In the genomic region with DNA sequence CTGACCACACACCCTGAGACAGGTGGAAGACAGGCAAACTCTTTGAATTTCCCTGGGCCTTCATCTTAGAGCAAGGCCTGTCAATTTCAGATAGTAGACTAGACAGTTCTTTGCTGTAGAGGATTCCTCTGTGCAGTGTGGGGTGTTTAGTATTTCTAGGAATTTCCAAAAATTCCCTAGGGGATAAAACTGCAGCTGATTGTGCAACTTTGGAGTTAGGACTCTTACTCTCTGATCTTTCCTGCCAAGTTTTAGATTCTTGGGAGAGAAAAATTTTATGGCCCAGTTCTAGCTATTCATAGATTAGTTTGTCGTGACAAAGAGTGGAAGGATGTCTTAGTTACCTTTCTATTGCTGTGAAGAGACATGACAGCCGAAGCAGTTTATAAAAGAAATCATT, we compare ENCODE assay signal across 23 mouse cellular contexts. TPM values are rescaled to one million over a fixed set of nuclear protein-coding genes. Genes with fewer than 3 reads are reported as not detected.
DNase-seq lines count a peak whose midpoint lies in the region; ATAC-seq and TF ChIP-seq lines count a peak whose summit lies in the region.
"Had no signal": no experiment of that assay in that cellular context is flagged by ENCODE, and none has a peak within 500 bp of the region (broad histone marks: within the 10 kb centered on the region; RNA-seq: fewer than 3 reads in every experiment).

No protein-coding gene starts in this region.

- DNase-seq in heart, postnatal 0 days (ENCODE audit: low spot score): peak; percentile 15
- no peak for DNase-seq in heart, postnatal 10 days
- DNase-seq in lung, embryonic 14.5 days: peak; percentile 14
- DNase-seq in lung, postnatal 4 days: no peak
- no peak for DNase-seq in MEL (ENCODE audit: low read depth, low spot score)
- DNase-seq in left cerebral cortex, adult 9 months (ENCODE audit: low spot score in 2 of 2): no peak
- DNase-seq in heart, postnatal 14 days: no peak
- DNase-seq: adrenal gland, adult 8-10 months; adrenal gland, postnatal 36 days; cerebellum, adult 8-10 months; cerebellum, postnatal 25 days; gastrocnemius, postnatal 36 days; heart, adult 11 months; heart, postnatal 4 days had no signal

- no peaks in the 10 kb centered on the region for H3K9me3 ChIP-seq in heart, postnatal 0 days (replicated peaks; ENCODE audit: control insufficient read depth, low read length)
- H3K9me3 ChIP-seq in lung, embryonic 14.5 days (ENCODE audit: low read depth, low read length): no peaks in the 10 kb centered on the region
- H3K9me3 ChIP-seq in MEL (replicated peaks; ENCODE audit: insufficient read depth, low read length): no peaks in the 10 kb centered on the region
- H3K9me3 ChIP-seq: embryonic facial prominence, embryonic 12.5 days; forebrain, embryonic 15.5 days; G1E; heart, embryonic 10.5 days; hindbrain, embryonic 12.5 days had no signal

- no peak overlapping the region for H3K4me3 ChIP-seq in heart, postnatal 0 days (ENCODE audit: low read depth, low read length)
- H3K4me3 ChIP-seq in lung, embryonic 14.5 days (ENCODE audit: low read depth, low read length): no peak overlapping the region
- H3K4me3 ChIP-seq in MEL (ENCODE audit: control insufficient read depth in 1 of 2, insufficient read depth in 1 of 2, low read depth in 2 of 2, low read length in 2 of 2) (no peak overlapping the region), myocyte (no peak overlapping the region)
- H3K4me3 ChIP-seq: embryonic facial prominence, embryonic 12.5 days; forebrain, embryonic 15.5 days; heart, embryonic 10.5 days; hindbrain, embryonic 12.5 days had no signal

- WGBS in heart, postnatal 0 days: 82% methylated on average over 2 of the region's 2 CpGs
- 87% methylated on average over 2 of the region's 2 CpGs for WGBS in lung, embryonic 14.5 days

- intact Hi-C loops in heart, postnatal 10 days (cut with DNase I): loop anchor here (5.0 kb wide), 1 partner anchor 74 kb away; no protein-coding TSS in a partner anchor
- intact Hi-C loops in heart, postnatal 14 days (cut with DNase I): loop anchor here (5.0 kb wide), 1 partner anchor 54 kb away; no protein-coding TSS in a partner anchor

- H3K4me1 ChIP-seq in heart, postnatal 0 days (ENCODE audit: control insufficient read depth, insufficient read depth): peaks cover 10% of the 10 kb centered on the region
- peaks cover 3% of the 10 kb centered on the region; the same call in 1 of the 2 replicates for H3K4me1 ChIP-seq in lung, embryonic 14.5 days (ENCODE audit: insufficient read depth)
- peaks cover 4 to 23% of the 10 kb centered on the region in 2 experiments for H3K4me1 ChIP-seq in MEL (ENCODE audit: control insufficient read depth in 1 of 2, insufficient read depth in 2 of 2, low read length in 2 of 2)

- H3K36me3 ChIP-seq in heart, postnatal 0 days (replicated peaks; ENCODE audit: control insufficient read depth, insufficient read depth, low read length): no peaks in the 10 kb centered on the region
- H3K36me3 ChIP-seq in lung, embryonic 14.5 days (ENCODE audit: insufficient read depth): no peaks in the 10 kb centered on the region
- H3K36me3 ChIP-seq in MEL (ENCODE audit: control insufficient read depth in 1 of 2, insufficient read depth in 2 of 2, low read length in 2 of 2) (peaks cover 0 to 14% of the 10 kb centered on the region in 2 experiments; a peak in 2 of 4 replicates), myocyte (ENCODE audit: control insufficient read depth, insufficient read depth) (no peaks in the 10 kb centered on the region)
- H3K36me3 ChIP-seq: embryonic facial prominence, embryonic 12.5 days; forebrain, embryonic 15.5 days; heart, embryonic 10.5 days; hindbrain, embryonic 12.5 days had no signal

- no peak for ATAC-seq in heart, postnatal 0 days (ENCODE audit: insufficient read depth, low read depth)
- ATAC-seq in lung, embryonic 14.5 days (ENCODE audit: insufficient read depth): no peak
- ATAC-seq: CD4-positive, CD25-positive, alpha-beta regulatory T cell, adult 4 months; forebrain, embryonic 15.5 days; hindbrain, embryonic 16.5 days; inflammation-experienced regulatory T-cells, adult 6 months had no signal

- H3K4me2 ChIP-seq in heart, postnatal 0 days (ENCODE audit: low read depth, low read length): no peak overlapping the region
- no peak overlapping the region for H3K4me2 ChIP-seq in lung, embryonic 14.5 days
- H3K4me2 ChIP-seq in myocyte (ENCODE audit: low read depth): no peak overlapping the region
- H3K4me2 ChIP-seq: embryonic facial prominence, embryonic 12.5 days; forebrain, embryonic 15.5 days; hindbrain, embryonic 12.5 days had no signal

- H3K9ac ChIP-seq in heart, postnatal 0 days (replicated peaks; ENCODE audit: low read depth, low read length): no peak overlapping the region
- H3K9ac ChIP-seq in lung, embryonic 14.5 days: no peak overlapping the region
- H3K9ac ChIP-seq in MEL (ENCODE audit: control insufficient read depth, low read depth, low read length, poor library complexity, severe bottlenecking): no peak overlapping the region
- H3K9ac ChIP-seq: embryonic facial prominence, embryonic 12.5 days; forebrain, embryonic 15.5 days; hindbrain, embryonic 12.5 days had no signal

- no peak overlapping the region for H3ac ChIP-seq in myocyte (ENCODE audit: control insufficient read depth, insufficient read length)

- H3K79me2 ChIP-seq in MEL (ENCODE audit: control insufficient read depth, insufficient read depth, low read length, poor library complexity): peaks cover 40% of the 10 kb centered on the region
- peaks cover 84% of the 10 kb centered on the region for H3K79me2 ChIP-seq in myocyte (ENCODE audit: control insufficient read depth, insufficient read depth)

- TF ChIP-seq RAD21 in MEL (IDR thresholded peaks at IDR 0.05; ENCODE audit: low read depth, low read length): no peak

- no peaks in the 10 kb centered on the region for H3K27me3 ChIP-seq in heart, postnatal 0 days (ENCODE audit: control insufficient read depth, insufficient read depth, low read length)
- no peaks in the 10 kb centered on the region for H3K27me3 ChIP-seq in lung, embryonic 14.5 days (ENCODE audit: insufficient read depth, low read length)
- no peaks in the 10 kb centered on the region for H3K27me3 ChIP-seq in MEL (ENCODE audit: control insufficient read depth in 1 of 2, insufficient read depth in 2 of 2, low read length in 2 of 2)
- H3K27me3 ChIP-seq in myocyte (ENCODE audit: control insufficient read depth, insufficient read depth, insufficient read length): no peaks in the 10 kb centered on the region
- H3K27me3 ChIP-seq: embryonic facial prominence, embryonic 12.5 days; forebrain, embryonic 15.5 days; hindbrain, embryonic 12.5 days had no signal

- H3K27ac ChIP-seq in heart, postnatal 0 days (ENCODE audit: low read depth): no peak overlapping the region
- no peak overlapping the region for H3K27ac ChIP-seq in lung, embryonic 14.5 days (ENCODE audit: low read depth)
- no peak overlapping the region for H3K27ac ChIP-seq in MEL (ENCODE audit: control insufficient read depth, low read depth, low read length)
- H3K27ac ChIP-seq: embryonic facial prominence, embryonic 12.5 days; forebrain, embryonic 15.5 days; heart, embryonic 10.5 days; hindbrain, embryonic 12.5 days had no signal

- TF ChIP-seq EP300 in heart, postnatal 0 days (IDR thresholded peaks at IDR 0.05; ENCODE audit: low read depth): no peak
- TF ChIP-seq EP300 in MEL (IDR thresholded peaks at IDR 0.05; ENCODE audit: low read depth in 1 of 2, low read length in 2 of 2): peak; percentile 2 to 25; a peak in 1 of 4 replicates

- TF ChIP-seq POLR2A in MEL (IDR thresholded peaks at IDR 0.05; ENCODE audit: control insufficient read depth in 1 of 2, insufficient read depth in 1 of 2, low read depth in 1 of 2, low read length in 2 of 2, poor library complexity in 1 of 2) (no peak), myocyte (IDR thresholded peaks at IDR 0.05; ENCODE audit: insufficient read length, low read depth) (no peak)

- TF ChIP-seq CTCF in heart, postnatal 0 days (IDR thresholded peaks at IDR 0.05; ENCODE audit: low read depth): no peak
- TF ChIP-seq CTCF in lung, embryonic 14.5 days (IDR thresholded peaks at IDR 0.05; ENCODE audit: low read depth): no peak
- no peak for TF ChIP-seq CTCF in MEL (IDR thresholded peaks at IDR 0.05 in 2 of 3, conservative IDR thresholded peaks at IDR 0.05 in 1 of 3; ENCODE audit: control insufficient read depth in 1 of 3, insufficient read depth in 1 of 3, low read depth in 2 of 3, low read length in 3 of 3, poor library complexity in 1 of 3, severe bottlenecking in 1 of 3)

TF ChIP-seq in MEL, 35 proteins besides CTCF, POLR2A, EP300 and RAD21 (continues in another document):
- TF ChIP-seq ELF1 (IDR thresholded peaks at IDR 0.05; ENCODE audit: low read depth, low read length) (no peak), GATA1 (IDR thresholded peaks at IDR 0.05; ENCODE audit: low read depth, low read length) (no peak), GABPA (IDR thresholded peaks at IDR 0.05; ENCODE audit: low read depth, low read length) (no peak), RCOR1 (IDR thresholded peaks at IDR 0.05; ENCODE audit: low read depth, low read length) (no peak)

TF ChIP-seq in myocyte, 11 proteins besides CTCF, POLR2A, EP300 and RAD21:
- TF ChIP-seq CEBPB (IDR thresholded peaks at IDR 0.05; ENCODE audit: insufficient read depth, poor library complexity, severe bottlenecking) (peak; percentile 92), MYOG (IDR thresholded peaks at IDR 0.05; ENCODE audit: control insufficient read depth in 1 of 3, insufficient read depth in 1 of 3, insufficient read length in 2 of 3, low read depth in 2 of 3) (no peak)

RNA-seq across cellular contexts. Expression of a gene that starts 3.8 kb away (rescaled TPM):
- 21.6 and 24.9 TPM in 2 replicates for total RNA-seq in heart, postnatal 0 days (2014; rRNA removed; ENCODE audit: low replicate concordance)
- polyA plus RNA-seq in heart, postnatal 0 days (2015; fragmentation: Nextera tagmentation; extraction: Ambion mirVana): 11.2 and 13.7 TPM in 2 replicates
- total RNA-seq in heart, postnatal 10 days (2021): 10 to 100 TPM; 23.1 to 36.8 TPM
- polyA plus RNA-seq in lung, embryonic 14.5 days (2014; fragmentation: Nextera tagmentation; extraction: Ambion mirVana): 31.3 and 35.1 TPM in 2 replicates
- total RNA-seq in MEL (2012; rRNA removed): 26.0 and 29.4 TPM in 2 replicates
- 10 to 100 TPM; 23.7 to 44.8 TPM for polyA plus RNA-seq in MEL (2012; ENCODE audit: insufficient read depth in 1 of 2, insufficient read length in 2 of 2, low read depth in 1 of 2, low replicate concordance in 2 of 2, missing spikeins in 1 of 2)
- 16.0 TPM for polyA plus RNA-seq in myocyte (2012; fragmentation: generic; extraction: Trizol)
- 10 to 100 TPM; 24.7 to 29.0 TPM for total RNA-seq in heart, postnatal 14 days (2021)

RNA-seq across cellular contexts. Expression of a gene that starts 16.5 kb away (rescaled TPM):
- 3.4 and 4.5 TPM in 2 replicates for total RNA-seq in heart, postnatal 0 days (2014; rRNA removed; ENCODE audit: low replicate concordance)
- 21.9 and 24.2 TPM in 2 replicates for polyA plus RNA-seq in heart, postnatal 0 days (2015; fragmentation: Nextera tagmentation; extraction: Ambion mirVana)
- 10 to 100 TPM; 11.6 to 11.7 TPM for total RNA-seq in heart, postnatal 10 days (2021)
- polyA plus RNA-seq in lung, embryonic 14.5 days (2014; fragmentation: Nextera tagmentation; extraction: Ambion mirVana): 28.8 and 31.5 TPM in 2 replicates
- total RNA-seq in MEL (2012; rRNA removed): 14.4 and 14.6 TPM in 2 replicates
- polyA plus RNA-seq in MEL (2012; ENCODE audit: insufficient read depth in 1 of 2, insufficient read length in 2 of 2, low read depth in 1 of 2, low replicate concordance in 2 of 2, missing spikeins in 1 of 2) (100 to 1,000 TPM in 1 of 2 experiments, 10 to 100 TPM in 1; 15.3 to 414 TPM), myocyte (2012; fragmentation: generic; extraction: Trizol) (4.5 TPM)
- 10 to 100 TPM in 1 of 2 experiments, 1 to 10 TPM in 1; 9.9 to 11.8 TPM for total RNA-seq in heart, postnatal 14 days (2021)

Comparison
In these comparisons a context has a peak if more than half of its experiments do, and no peak if none do; other contexts are left out.
1. DNase-seq: peak in heart, postnatal 0 days (single experiment) and lung, embryonic 14.5 days (single experiment); none in heart, postnatal 10 days (0 of 2), lung, postnatal 4 days (0 of 2), MEL (single experiment), left cerebral cortex, adult 9 months (0 of 2) and heart, postnatal 14 days (0 of 2).